ENCODE assay signal across 9 mouse cellular contexts in genomic region chr9:24773669-24774068, GRCm38 (mm10). TPM values are rescaled to one million over a fixed set of nuclear protein-coding genes. Genes with fewer than 3 reads are reported as not detected.
DNase-seq lines count a peak whose midpoint lies in the region; ATAC-seq and TF ChIP-seq lines count a peak whose summit lies in the region.
"Had no signal": no experiment of that assay in that cellular context is flagged by ENCODE, and none has a peak within 500 bp of the region (broad histone marks: within the 10 kb centered on the region; RNA-seq: fewer than 3 reads in every experiment).

No protein-coding gene starts in this region.

- no peak for TF ChIP-seq CTCF in Patski (IDR thresholded peaks at IDR 0.05)

- CTCF ChIA-PET in Patski (lab: Charles Lee) = no interaction called here

- DNase-seq in heart, embryonic 10.5 days (ENCODE audit: low spot score) = no peak
- no peak for DNase-seq in heart, postnatal 4 days
- no peak for DNase-seq in Patski (ENCODE audit: low read depth, low spot score)
- DNase-seq in hindbrain, embryonic 11.5 days (ENCODE audit: low spot score) = peak; percentile 60
- no peak for DNase-seq in layer of hippocampus, adult 8-10 months (ENCODE audit: low spot score in 2 of 2)
- DNase-seq in cerebellum, adult 11-12 months = no peak
- no peak for DNase-seq in layer of hippocampus, adult 9-11 months

- H3K27ac ChIP-seq in heart, embryonic 10.5 days = peak overlapping the region; percentile 94
- no peak overlapping the region for H3K27ac ChIP-seq in hindbrain, embryonic 11.5 days (ENCODE audit: low read depth, low read length)
- H3K27ac ChIP-seq in liver, embryonic 16.5 days (ENCODE audit: low read length) = no peak overlapping the region

- 0 out of 2 replicates have a peak overlapping the region, but pooled peaks have one; percentile 7 for H3K9ac ChIP-seq in hindbrain, embryonic 11.5 days (ENCODE audit: low read depth, low read length)
- H3K9ac ChIP-seq in liver, embryonic 16.5 days (ENCODE audit: low read depth, low read length) = no peak overlapping the region

- H3K4me3 ChIP-seq in heart, embryonic 10.5 days = peak overlapping the region; percentile 74
- peak overlapping the region; percentile 33 for H3K4me3 ChIP-seq in hindbrain, embryonic 11.5 days (ENCODE audit: low read depth, low read length)
- H3K4me3 ChIP-seq in liver, embryonic 16.5 days (ENCODE audit: low read depth, low read length) = peak overlapping the region; percentile 31

- H3K36me3 ChIP-seq in heart, embryonic 10.5 days = peaks cover 20% of the 10 kb centered on the region
- H3K36me3 ChIP-seq in hindbrain, embryonic 11.5 days (ENCODE audit: control insufficient read depth, insufficient read depth, low read length) = no peaks in the 10 kb centered on the region
- H3K36me3 ChIP-seq in liver, embryonic 16.5 days (ENCODE audit: control insufficient read depth, insufficient read depth) = no peaks in the 10 kb centered on the region

- under 1% methylated on average over 19 of the region's 19 CpGs for WGBS in heart, embryonic 10.5 days
- 0% methylated on average over 19 of the region's 19 CpGs for WGBS in hindbrain, embryonic 11.5 days
- WGBS in liver, embryonic 16.5 days (ENCODE audit: insufficient replicate concordance) = under 1% methylated on average over 19 of the region's 19 CpGs

- H3K4me2 ChIP-seq in hindbrain, embryonic 11.5 days (replicated peaks; ENCODE audit: low read depth, low read length) = peak overlapping the region; percentile 39
- no peak overlapping the region for H3K4me2 ChIP-seq in liver, embryonic 16.5 days (ENCODE audit: low read depth, low read length)

- H3K4me1 ChIP-seq in heart, embryonic 10.5 days = peaks cover 33% of the 10 kb centered on the region
- H3K4me1 ChIP-seq in hindbrain, embryonic 11.5 days (replicated peaks; ENCODE audit: control insufficient read depth, insufficient read depth, low read length) = peaks cover 12% of the 10 kb centered on the region
- H3K4me1 ChIP-seq in liver, embryonic 16.5 days (ENCODE audit: control insufficient read depth, low read depth, low read length) = no peaks in the 10 kb centered on the region

- in situ Hi-C loops in Patski (cut with MboI; ENCODE audit: low pct_unique_long_range_greater_than_20kb) = loop anchor here (5.0 kb wide), 1 partner anchor 269 kb away; no protein-coding TSS in a partner anchor

- POLR2A ChIA-PET in Patski (lab: Charles Lee) = no interaction called here

- H3K9me3 ChIP-seq in heart, embryonic 10.5 days = no peaks in the 10 kb centered on the region
- no peaks in the 10 kb centered on the region for H3K9me3 ChIP-seq in hindbrain, embryonic 11.5 days (ENCODE audit: control insufficient read depth, low read length)
- H3K9me3 ChIP-seq in liver, embryonic 16.5 days (replicated peaks; ENCODE audit: control insufficient read depth, low read length) = no peaks in the 10 kb centered on the region

- peak; percentile 29 for ATAC-seq in Patski
- ATAC-seq in hindbrain, embryonic 11.5 days (ENCODE audit: low FRiP score) = peak; percentile 11; the same call in 1 of the 2 replicates
- no peak for ATAC-seq in liver, embryonic 16.5 days (ENCODE audit: low read depth)

- H3K27me3 ChIP-seq in heart, embryonic 10.5 days (ENCODE audit: insufficient read depth, poor library complexity, severe bottlenecking) = peaks cover 20% of the 10 kb centered on the region; the same call in 1 of the 2 replicates
- peaks cover 17% of the 10 kb centered on the region for H3K27me3 ChIP-seq in Patski
- H3K27me3 ChIP-seq in hindbrain, embryonic 11.5 days (ENCODE audit: control insufficient read depth, insufficient read depth, low read length) = peaks cover 86% of the 10 kb centered on the region
- H3K27me3 ChIP-seq in liver, embryonic 16.5 days (ENCODE audit: control insufficient read depth, insufficient read depth, low read depth, low read length) = peaks cover 89% of the 10 kb centered on the region

RNA-seq across cellular contexts. Expression of gene Tbx20, which starts 0.4 kb away (rescaled TPM):
- polyA plus RNA-seq in heart, embryonic 10.5 days (2016; fragmentation: Nextera tagmentation; extraction: Ambion mirVana) = 46.8 and 69.7 TPM in 2 replicates
- total RNA-seq in heart, postnatal 4 days (2021) = 100 to 1,000 TPM; 341 to 376 TPM
- polyA plus RNA-seq in Patski (2021) = 6.6 TPM
- 1.7 and 4.3 TPM in 2 replicates for polyA plus RNA-seq in hindbrain, embryonic 11.5 days (2014; fragmentation: Nextera tagmentation; extraction: Ambion mirVana)
- polyA plus RNA-seq in liver, embryonic 16.5 days (2015; fragmentation: Nextera tagmentation; extraction: Ambion mirVana) = 0.40 and 0.46 TPM in 2 replicates
- total RNA-seq in layer of hippocampus, adult 8-10 months (2022) = not detected
- polyA plus RNA-seq: gonadal fat pad, adult 2 months had no signal
